In the genomic region with DNA sequence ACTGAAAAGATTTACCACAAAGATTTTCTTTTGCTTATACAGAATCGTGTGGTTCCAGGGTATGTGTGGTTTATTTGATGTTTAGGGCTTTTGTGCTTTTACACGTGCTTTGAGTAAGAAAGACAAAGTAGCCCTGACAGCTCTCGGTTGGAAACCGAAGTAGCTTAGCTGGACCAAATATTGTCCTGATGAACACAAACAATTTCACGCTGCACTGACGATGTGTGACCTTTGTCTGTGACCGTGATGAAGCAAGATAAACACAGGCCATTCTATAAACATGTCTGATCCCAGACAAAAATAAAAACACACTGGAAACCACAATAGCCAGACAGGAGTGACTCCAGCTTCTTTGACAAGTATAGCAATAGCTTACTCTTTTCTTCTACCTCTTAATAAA, we compare ENCODE assay signal across 15 mouse cellular contexts.
"Had no signal": no experiment of that assay in that cellular context is flagged by ENCODE, and none has a peak within 500 bp of the region (broad histone marks: within the 10 kb centered on the region; RNA-seq: fewer than 3 reads in every experiment).

No protein-coding gene starts in this region.

- H3K4me1 ChIP-seq: kidney, embryonic 15.5 days; limb, embryonic 10.5 days; liver, embryonic 15.5 days; megakaryocyte, embryonic 14.5 days; midbrain, embryonic 13.5 days; neural tube, embryonic 15.5 days had no signal

- H3K4me3 ChIP-seq: kidney, embryonic 15.5 days; limb, embryonic 10.5 days; liver, embryonic 15.5 days; megakaryocyte, embryonic 14.5 days; midbrain, embryonic 13.5 days; myocyte; neural tube, embryonic 15.5 days had no signal

- H3K36me3 ChIP-seq: kidney, embryonic 15.5 days; limb, embryonic 10.5 days; liver, embryonic 15.5 days; midbrain, embryonic 13.5 days; neural tube, embryonic 15.5 days had no signal

- ATAC-seq: midbrain, embryonic 13.5 days had no signal

- H3K27ac ChIP-seq: kidney, embryonic 15.5 days; limb, embryonic 10.5 days; liver, embryonic 15.5 days; macrophage; midbrain, embryonic 13.5 days; neural tube, embryonic 15.5 days had no signal

- H3K9ac ChIP-seq: kidney, embryonic 15.5 days; liver, embryonic 15.5 days; midbrain, embryonic 13.5 days; neural tube, embryonic 15.5 days had no signal

- H3K4me2 ChIP-seq: kidney, embryonic 15.5 days; liver, embryonic 11.5 days; liver, embryonic 15.5 days; midbrain, embryonic 13.5 days; neural tube, embryonic 15.5 days had no signal

- H3K9me3 ChIP-seq: kidney, embryonic 15.5 days; limb, embryonic 10.5 days; liver, embryonic 15.5 days; megakaryocyte, embryonic 14.5 days; midbrain, embryonic 13.5 days; neural tube, embryonic 15.5 days had no signal

- H3K27me3 ChIP-seq: kidney, embryonic 15.5 days; liver, embryonic 15.5 days; megakaryocyte, embryonic 14.5 days; midbrain, embryonic 13.5 days; neural tube, embryonic 15.5 days had no signal

- DNase-seq: kidney, adult 2 months; kidney, postnatal 14 days; lung, adult 2 months; lung, postnatal 10 days; right cerebral cortex, adult 18-20 months; right cerebral cortex, postnatal 25 days had no signal
